Mouse (Mus musculus): ENCODE measurements at regions not wholly inside any gene's neighbourhood (a gene's known extent, or its start where the extent isn't known, plus 50 kb on each side); places are given as distances from the start of the nearest gene placed in this dataset.

DNA sequence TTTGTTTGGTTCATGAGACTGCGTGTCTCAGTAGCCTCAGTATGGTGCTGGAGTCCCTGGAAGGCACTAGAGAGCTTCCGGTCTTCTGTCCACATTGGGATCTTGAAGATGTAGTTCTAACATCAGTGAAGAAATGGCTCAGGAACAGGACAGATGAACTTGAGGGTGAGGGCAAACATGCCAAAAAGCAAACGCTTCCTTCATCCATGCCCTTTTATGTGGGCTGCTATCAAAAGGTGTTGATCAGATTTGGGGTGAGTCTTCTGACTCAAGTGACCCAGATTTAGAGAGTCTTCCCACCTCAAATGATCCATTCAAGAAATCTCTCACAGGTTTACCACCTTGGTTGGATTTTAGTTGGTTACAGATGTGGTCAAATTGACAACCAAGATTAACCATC is 304.1 kb upstream of the Klf3 start:
- no peak for DNase-seq (ENCODE audit: low spot score in 2 of 2)

- DNase-seq (ENCODE audit: low spot score in 2 of 2), result no peak
Measured at GRCm38 (mm10) chr5:64500413-64500812, 302.8 kb upstream of the Klf3 start.

DNA sequence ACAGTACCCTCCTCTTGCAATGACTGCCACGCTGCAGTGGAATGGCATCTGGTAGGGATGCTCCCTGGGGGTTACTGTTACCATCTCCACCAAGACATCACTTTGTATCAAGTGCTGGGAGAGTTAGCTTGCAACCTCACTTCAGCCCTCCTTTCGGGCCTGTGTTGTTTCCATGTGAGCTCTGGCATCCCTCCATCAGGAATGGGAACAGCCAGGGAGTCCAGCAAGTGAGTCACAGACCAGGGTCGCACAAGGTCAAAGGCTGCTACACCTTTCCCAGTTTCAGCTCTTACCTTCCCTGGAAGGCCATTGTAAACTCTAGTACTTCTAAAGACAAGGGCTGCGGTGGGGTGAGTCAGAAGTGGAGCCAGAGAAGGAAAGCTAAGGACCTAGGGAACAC is 302.3 kb upstream of the Klf3 start:
- DNase-seq (ENCODE audit: low spot score in 2 of 2), result no peak

GRCm38 (mm10) chr5:64501746-64502145 is 301.4 kb upstream of the Klf3 start:
- DNase-seq (ENCODE audit: low spot score in 2 of 2), result no peak

- no peak for DNase-seq (ENCODE audit: low spot score in 2 of 2)
Measured at GRCm38 (mm10) chr5:64503514-64503913, 299.7 kb upstream of the Klf3 start.

DNA sequence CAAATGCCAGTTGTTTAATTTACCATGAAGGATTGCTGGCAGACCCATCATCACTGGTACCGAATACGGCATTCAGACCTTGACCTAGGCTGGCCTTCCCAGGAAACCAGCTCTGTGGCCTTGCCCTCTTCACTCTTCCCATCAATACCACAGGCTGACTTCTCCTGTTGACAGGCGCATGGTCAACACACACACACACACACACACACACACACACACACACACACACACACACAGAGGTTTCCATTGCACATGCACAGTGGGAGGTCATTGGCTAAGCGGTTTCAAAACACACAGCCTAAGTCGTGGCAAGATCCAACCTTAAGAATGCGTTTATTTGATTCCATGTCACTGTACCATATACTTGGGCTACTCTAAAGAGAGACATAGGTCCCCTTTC is 298.7 kb upstream of the Klf3 start:
- DNase-seq (ENCODE audit: low spot score in 2 of 2), result no peak

- DNase-seq (ENCODE audit: low spot score in 2 of 2), result no peak
Measured at GRCm38 (mm10) chr5:64505227-64505834, 297.9 kb upstream of the Klf3 start.

DNA sequence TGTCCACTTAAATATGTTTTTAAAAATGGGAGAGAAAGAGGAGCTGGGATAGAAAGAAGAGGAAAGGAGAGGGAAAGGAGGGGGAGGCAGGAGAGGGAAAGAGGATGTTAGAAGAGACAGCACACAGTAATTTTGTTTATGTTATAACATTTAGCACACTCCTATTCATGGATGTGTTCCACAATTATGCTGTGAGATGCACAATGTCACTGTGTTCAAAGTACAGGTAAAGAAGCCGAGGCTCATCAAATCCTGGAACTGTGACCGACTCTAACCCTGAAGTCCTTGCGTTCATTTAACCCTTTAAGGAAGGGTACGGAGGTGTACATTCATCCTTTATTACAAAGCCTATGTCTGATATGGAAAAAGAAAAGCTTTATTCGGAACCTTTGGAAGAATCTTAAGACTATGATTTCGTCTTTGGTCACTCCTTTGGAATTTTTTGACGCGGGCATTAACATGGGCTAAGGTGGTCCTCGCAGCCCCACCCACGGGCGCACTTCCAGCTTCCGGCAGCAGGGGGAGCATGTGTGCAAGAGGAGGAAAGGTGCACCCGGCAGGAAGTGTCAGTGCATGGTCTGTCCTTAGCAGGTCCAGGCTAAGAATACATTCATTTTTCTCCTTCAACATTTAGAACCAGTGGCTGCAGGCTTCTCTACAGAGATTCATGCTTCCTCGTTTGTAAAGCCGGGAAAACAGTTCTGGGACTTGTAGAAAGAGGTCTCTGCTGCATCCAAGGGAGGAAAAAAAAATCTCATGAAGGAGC is 297.2 kb upstream of the Klf3 start:
- peak; percentile 66 to 71 for DNase-seq (ENCODE audit: low spot score in 2 of 2)

DNA sequence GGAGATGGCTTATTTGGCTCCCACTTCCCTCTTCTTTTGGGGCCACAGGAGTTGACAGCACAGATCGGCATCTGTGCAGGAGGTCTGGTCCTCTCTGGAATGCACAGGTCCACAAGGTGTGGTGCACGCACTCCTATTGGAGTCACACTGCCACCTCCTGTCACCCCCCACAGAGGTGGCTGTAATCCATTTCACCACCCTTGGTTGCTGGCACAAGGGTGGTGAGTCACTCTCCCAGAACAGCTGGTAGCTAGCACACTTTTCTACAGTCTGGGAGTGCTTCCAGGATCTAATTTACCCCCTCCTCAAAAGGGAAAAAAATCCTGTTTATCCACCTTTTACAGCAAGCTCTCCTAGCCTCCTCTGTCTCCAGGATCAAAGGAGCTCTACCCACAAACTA is 294.6 kb upstream of the Klf3 start:
- DNase-seq (ENCODE audit: low spot score in 2 of 2), result peak in 1 of 2 experiments; percentile 28

- peak in 1 of 2 experiments; percentile 27 for DNase-seq (ENCODE audit: low spot score in 2 of 2)
Measured at GRCm38 (mm10) chr5:64513155-64513945, 289.8 kb upstream of the Klf3 start.

- no peak for DNase-seq (ENCODE audit: low spot score in 2 of 2)
Measured at GRCm38 (mm10) chr5:64516115-64516665, 287.0 kb upstream of the Klf3 start.

- DNase-seq (ENCODE audit: low spot score in 2 of 2), result no peak
Measured at GRCm38 (mm10) chr5:64517241-64517640, 285.9 kb upstream of the Klf3 start.

DNA sequence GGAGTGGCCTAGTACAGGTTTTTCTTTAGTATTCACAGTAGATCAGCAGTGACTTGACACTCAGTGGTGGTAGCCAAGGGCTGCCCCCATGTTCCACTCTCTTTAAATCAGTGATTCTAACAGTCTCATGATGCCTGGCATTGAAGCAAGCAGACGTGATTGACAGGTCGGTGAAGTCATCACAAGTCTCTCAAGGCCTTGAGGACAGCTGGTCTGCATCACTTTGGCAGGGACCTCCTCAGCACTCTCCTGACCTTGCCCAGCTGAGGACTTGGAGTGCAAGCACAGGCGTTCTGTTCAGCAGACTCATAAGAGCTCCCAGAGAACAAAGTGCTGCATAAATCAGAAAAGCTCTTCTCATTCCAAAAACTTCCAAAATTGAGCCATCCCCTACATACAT is 285.4 kb upstream of the Klf3 start:
- DNase-seq (ENCODE audit: low spot score in 2 of 2), result no peak

DNA sequence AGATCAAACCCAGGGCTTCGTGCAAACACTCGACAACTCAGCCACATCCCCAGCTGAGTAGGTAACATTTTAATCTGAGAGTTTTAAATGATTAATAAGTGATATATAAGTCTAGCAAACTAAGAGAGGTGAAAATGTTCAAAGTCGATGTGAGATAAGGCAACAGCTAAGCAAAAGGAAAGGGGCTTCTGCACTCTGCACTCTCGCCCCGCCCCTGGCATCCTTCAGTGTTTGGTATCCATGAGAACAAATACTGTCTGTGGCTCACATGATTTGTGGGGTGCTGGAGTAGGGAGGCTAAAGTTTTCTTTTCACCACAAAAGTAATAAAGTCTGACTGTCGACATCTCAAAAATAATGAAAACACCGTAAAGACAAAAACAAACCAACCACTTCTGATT is 284.2 kb upstream of the Klf3 start:
- no peak for DNase-seq (ENCODE audit: low spot score in 2 of 2)

DNA sequence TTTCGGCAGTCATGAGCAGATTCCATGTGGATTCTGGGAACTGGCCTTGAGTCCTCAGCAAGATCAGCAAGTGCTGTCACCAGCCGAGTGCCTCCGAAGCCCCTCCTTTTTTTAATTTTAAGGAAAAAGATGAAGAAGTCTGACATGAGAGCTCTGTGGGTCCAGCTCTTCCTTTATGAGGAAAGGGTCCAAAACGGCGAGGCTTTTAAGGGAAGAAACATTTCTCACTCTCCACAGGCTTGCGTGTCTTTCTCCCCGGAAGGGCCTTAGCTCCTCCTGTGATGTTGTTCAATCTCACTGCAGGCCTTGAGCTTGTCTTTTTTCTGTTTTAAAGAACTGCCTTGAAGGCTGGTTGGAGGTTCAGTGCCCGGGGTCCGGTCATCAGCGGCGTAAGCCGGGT is 283.5 kb upstream of the Klf3 start:
- DNase-seq (ENCODE audit: low spot score in 2 of 2), result no peak

DNA sequence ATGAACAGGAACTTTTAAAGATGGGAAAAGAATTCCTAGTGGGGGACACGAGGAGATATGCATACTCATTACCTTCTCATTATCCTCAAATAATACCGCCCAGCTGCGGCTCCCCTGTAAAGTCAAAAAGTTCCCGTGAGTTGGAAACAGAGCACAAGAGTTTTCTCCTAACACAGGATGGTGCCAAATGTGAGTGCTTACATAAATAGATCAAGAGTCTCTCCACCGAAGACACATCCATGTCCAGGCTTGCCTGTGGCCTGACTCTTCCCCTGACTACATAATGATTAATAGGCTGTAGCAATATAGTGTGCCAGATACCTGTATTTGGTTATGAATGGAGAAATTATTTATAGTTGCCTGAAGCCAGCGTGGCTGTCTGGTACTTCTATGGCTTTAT is 281.8 kb upstream of the Klf3 start:
- DNase-seq (ENCODE audit: low spot score in 2 of 2), result no peak

DNA sequence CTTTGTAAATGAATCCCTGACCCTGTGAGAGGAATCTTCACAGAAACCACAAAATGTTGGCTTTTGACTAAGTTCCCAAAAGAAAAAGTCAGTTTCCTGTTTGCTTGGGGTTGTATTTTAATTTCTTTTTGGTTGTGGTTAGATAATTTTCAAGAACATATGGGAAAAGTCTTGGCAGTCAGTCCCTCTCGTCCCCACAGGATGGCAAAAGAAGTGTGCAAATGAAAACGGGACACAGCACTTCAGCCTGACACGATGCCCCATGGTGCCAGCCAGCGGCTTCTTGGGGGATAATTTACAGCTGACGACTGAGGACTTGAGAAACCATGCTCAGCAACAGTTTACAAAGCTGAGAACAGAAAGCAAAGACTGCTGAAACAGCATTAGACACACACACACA is 281.2 kb upstream of the Klf3 start:
- no peak for DNase-seq (ENCODE audit: low spot score in 2 of 2)

GRCm38 (mm10) chr5:64526521-64526920 is 276.7 kb upstream of the Klf3 start:
- DNase-seq (ENCODE audit: low spot score in 2 of 2), result no peak

DNA sequence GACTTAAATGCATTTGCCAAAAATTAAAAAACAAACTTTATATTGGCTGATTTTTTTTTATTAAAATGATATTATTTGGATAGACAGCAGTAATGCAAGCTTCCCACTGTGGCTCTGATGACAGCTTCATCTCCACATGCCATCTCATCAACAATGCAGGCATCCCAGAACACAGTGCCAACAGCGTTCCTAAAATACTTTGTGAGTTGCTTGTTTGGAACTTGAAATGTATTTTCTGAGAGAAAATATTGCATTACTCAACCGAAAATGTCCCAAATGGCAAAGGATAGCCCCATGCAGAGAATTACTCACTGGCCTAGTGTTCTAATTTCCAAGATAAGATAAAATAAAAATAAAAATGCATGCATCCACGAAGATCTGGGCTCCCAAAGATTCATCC is 275.2 kb upstream of the Klf3 start:
- no peak for DNase-seq (ENCODE audit: low spot score in 2 of 2)

- DNase-seq (ENCODE audit: low spot score in 2 of 2), result no peak
Measured at GRCm38 (mm10) chr5:64534371-64534770, 268.8 kb upstream of the Klf3 start.

- no peak for DNase-seq (ENCODE audit: low spot score in 2 of 2)
Measured at GRCm38 (mm10) chr5:64534947-64535346, 268.2 kb upstream of the Klf3 start.

DNA sequence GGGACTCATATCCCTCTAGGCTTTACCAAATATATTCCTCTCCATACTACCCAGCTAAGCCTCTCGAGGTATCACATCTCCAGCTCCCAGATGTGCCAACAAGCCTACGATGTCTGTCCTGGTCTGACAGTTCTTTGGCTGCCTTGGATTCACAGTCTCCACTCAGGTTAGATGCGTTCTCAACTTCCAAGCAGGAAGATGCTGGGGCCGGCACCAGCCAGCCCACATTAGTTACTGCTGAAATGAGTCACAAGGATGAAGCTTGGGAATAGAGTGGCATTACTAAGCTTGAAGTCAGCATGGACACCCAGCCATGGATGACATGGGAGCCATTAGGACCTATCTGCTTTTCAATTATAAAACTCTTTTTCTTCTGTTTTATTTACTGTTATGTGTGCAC is 267.6 kb upstream of the Klf3 start:
- DNase-seq (ENCODE audit: low spot score in 2 of 2), result no peak

All from frontal cortex, postnatal 25 days (tissue).